Mouse (Mus musculus) embryo, embryonic 10 days (tissue): Measurements from ENCODE around the gene Lgr4.
"Not testable (repeated sequence)": the region's sequence is repeated elsewhere in the genome, so short reads cannot be mapped to it uniquely, and the experiment has no call there.

Source experiments
- DNase-seq: peaks from one replicate; pipeline ENCODE4 v3.0.0-alpha.2; 2015; ENCODE audit warnings: low spot score

The Lgr4 gene

DNA sequence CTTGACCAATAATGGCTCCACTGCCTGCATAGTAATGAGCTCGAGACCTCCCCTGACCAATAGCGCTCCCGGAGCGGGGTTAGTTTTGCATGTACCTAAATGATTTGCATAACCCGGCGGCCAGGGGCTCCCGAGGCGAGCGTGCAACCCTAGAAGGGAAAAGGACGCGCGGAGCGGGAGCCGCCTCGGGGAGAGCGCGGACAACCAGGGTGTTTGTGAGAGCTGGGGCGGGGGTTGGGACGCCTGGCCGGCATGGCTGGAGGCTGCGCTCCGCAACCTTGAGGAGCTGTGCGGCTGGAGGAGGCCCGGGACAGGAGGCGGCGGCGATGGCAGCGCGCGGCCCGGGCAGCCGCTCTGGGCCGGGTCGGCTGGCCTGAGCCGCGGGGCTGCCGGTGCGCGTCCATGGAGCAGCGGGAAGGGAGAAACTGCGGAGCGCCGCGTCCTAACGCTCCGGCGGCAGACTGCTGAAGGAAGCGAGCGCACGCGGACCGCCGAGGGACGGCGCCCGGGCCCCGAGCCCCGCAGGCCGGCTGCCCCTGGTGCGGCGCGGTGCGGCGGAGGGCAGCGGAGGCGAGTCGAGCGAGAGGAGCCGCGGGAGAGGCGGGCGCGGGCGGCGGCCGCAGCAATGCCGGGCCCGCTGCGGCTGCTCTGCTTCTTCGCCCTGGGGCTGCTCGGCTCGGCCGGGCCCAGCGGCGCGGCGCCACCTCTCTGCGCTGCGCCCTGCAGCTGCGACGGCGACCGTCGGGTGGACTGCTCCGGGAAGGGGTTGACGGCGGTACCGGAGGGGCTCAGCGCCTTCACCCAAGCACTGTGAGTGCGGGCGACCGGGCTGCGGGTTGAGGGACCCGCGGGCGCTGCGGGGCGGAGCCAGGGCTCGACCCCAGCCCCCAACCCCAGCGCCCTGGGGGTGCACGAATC lies at the start of gene Lgr4:
TSS of gene Lgr4 (plus strand) at position 152 of the 918 bp plus-strand sequence.
- DNase-seq, result peak; percentile 97

- not testable (repeated sequence) for DNase-seq
These were observed 38.0 kb upstream of the Lgr4 start for GRCm38 (mm10) chr2:109879429-109879828.

GRCm38 (mm10) chr2:109881111-109881510 lies 36.3 kb upstream of the Lgr4 start:
- no peak for DNase-seq

DNA sequence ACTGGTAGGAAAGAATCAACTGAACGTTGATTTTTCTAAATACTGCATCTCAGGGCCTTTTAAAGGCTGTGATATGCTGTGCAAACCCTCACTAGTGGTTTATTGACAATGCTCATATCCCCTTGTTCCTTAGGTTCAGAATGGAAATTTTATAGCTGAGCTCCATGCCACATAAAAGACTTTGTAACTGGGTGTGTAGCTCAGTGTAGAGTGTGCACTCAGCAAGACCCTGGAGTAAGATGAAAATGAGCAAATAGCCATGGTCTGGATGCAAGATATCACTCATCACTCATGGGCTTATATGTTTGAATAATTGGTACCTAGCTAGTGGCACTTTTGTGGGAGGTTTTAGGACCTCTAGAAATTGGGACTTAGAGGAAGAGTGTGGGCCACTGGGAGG lies 35.8 kb upstream of the Lgr4 start:
- DNase-seq, result no peak

- DNase-seq, result no peak
These were observed 33.3 kb upstream of the Lgr4 start for GRCm38 (mm10) chr2:109884106-109884505.

DNA sequence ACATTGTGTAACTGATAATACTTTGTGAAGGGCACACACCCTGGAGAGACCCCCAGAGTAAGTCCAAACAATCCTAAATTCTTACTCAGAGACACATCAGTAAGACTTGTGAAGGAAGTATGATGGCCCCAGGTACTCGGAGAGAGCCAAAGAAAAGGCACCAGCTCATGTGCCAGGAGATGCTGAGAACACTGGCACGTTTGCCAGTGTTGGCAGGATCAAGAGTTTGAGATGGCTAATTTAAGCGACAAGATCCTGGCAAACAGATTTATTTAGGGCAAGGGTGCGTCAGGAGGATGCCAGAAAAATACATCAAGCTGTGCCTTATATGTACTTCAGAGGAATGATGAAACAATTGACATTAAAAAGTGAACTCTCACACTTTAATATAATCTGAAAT lies 32.9 kb upstream of the Lgr4 start:
- no peak for DNase-seq

DNA sequence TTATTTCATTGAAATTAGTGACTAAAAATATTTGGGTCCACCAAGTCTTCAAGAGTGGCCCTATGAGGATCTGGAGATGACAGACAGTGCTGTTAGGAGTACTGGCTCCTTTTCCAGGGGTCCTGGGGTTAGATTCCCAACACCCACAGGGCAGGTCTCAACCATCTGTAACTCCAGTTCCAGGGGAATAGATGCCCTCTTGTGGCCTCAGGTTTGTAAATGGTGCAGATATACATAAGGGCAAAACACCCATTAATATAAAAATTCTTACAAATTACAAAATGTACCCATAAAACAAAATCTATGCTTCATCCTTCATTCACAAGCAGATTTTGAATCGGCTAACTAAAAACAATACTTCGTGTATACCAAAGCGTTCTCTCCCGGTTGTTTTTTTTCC lies 27.4 kb upstream of the Lgr4 start:
- DNase-seq, result no peak

GRCm38 (mm10) chr2:109890597-109890996 lies 26.9 kb upstream of the Lgr4 start, which contains the start of gene Lin7c:
Gene Lin7c, plus strand, starts transcription at chr2:109890853.
- peak; percentile 99 for DNase-seq

DNA sequence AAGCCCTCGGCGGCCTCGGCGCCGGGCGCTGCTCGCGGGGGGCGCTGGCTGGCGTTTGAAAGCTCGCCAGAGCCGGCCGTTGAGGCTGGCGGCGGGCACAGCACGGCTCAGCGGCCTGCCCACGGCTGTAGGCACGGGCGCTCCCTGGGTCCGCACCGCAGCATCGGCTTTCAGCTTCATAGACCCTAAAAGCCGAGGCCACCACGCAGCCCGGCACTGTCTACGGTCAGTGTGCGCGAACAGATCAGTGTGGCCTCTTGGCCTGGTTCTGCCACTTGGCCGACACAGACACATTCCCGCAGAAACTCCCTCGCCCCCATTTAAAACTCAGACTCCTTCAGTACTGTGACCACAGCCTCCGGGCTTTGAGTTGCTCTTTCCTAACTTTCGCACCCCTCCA lies 26.4 kb upstream of the Lgr4 start:
- DNase-seq, result peak; percentile 33

DNA sequence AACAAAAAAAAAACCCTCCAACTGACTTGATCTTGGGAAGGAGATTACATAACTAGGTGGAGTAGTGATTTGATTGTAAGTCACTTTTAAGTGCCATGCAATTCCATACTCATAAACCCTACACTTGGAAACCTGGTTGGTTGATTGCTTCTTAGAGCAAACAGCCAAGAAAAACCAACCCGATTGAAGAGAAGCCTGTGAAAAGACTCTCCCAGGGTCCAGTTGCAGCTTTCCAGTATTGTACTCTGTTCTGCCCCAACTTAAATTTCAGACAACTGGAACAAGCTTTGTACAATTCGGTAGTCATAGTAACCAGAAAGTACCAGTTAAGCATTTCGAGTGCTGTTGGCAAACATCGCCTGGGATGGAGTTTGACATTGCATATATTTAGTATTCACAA lies 26.0 kb upstream of the Lgr4 start:
- no peak for DNase-seq

GRCm38 (mm10) chr2:109896311-109896710 lies 21.1 kb upstream of the Lgr4 start:
- DNase-seq, result no peak

GRCm38 (mm10) chr2:109902869-109903268 lies 14.6 kb upstream of the Lgr4 start:
- DNase-seq, result no peak

DNA sequence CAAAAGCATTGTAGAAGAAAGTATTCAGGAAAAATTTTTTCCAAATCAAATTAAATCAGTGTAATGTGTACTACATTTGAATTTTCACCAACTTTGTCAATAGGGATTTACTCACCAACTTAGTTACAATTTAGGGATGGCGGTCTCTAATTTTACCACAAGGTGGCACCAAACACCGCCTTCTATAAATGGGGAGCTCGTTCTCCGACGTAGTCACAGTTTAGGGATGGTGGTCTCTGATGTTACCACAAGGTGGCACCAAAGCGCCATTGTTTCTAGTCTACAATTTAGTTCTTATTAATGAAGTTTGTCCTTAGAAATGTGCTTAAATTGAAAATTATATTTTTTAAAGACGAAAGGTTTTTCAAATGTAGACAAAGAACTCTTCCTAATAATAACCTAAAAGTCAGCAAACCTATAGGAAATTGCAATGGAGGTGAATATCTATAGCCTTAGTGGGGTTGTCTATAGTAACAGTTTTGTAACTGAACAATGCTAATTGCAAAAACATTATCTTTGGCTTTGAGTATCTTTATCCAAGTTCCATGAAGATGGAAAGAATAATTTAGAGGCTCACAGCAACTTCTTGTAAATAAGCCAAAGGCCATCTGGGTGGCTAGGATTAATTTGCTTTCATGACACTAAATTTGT lies 13.2 kb upstream of the Lgr4 start:
- peak; percentile 95 for DNase-seq

- DNase-seq, result no peak
These were observed 8.3 kb upstream of the Lgr4 start for GRCm38 (mm10) chr2:109909122-109909521.

GRCm38 (mm10) chr2:109912216-109912615 lies 5.2 kb upstream of the Lgr4 start:
- DNase-seq, result no peak

DNA sequence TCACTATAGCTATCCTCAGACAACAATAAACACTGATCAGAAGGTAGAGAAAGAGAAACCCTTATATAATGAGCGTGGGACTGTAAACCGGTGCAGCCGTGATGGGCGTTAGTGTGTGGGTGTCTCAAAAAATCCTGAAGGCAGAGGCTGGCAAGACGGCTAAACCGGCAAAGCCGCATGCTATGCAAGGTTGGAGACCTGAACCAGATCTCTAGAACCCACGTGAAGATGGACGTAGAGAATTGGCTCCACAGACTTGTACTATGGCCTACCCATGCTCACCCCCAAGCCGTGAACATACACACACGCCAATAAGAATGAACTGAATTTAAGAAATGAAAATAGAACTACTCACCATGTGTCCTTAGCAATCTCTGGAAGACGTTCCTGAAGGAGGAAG lies 4.7 kb upstream of the Lgr4 start:
- no peak for DNase-seq

GRCm38 (mm10) chr2:109913241-109913640 lies 4.2 kb upstream of the Lgr4 start:
- DNase-seq, result no peak

GRCm38 (mm10) chr2:109914601-109915000 lies 2.8 kb upstream of the Lgr4 start:
- no peak for DNase-seq

DNA sequence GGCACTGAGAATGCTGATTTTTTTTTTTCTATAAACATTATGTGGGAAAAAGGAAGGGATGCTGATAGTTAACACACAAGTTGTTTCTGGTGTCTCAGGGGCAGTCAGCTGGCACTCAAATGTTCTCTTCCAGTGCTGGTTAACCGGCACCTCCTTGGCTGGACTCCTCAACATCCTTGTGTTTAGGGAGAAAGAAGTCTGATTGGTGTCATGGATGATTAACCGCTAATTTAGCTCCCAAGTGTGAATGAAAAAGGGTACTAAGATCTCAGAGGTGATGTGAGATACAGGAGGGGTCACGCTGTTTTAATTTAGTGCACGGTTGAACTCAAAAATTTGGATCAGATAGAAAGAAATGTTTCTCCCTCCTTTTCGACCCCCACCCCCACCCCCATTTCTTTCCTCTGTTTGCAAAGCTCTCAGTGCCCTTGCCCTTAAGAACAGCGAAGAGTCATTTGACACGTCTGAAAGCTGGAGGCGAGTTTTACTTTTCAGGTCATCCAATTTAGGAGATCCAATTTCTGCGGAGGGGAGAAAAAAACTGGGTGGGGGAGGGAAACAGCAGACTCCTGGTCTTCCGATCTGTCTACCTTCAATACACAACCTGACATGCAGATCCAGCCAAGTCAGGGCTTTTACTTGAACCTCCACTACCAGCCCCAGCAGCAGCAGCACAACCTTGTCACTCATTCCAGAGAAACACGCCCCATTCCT lies 508 bp upstream of the Lgr4 start:
- DNase-seq, result peak; percentile 51

DNA sequence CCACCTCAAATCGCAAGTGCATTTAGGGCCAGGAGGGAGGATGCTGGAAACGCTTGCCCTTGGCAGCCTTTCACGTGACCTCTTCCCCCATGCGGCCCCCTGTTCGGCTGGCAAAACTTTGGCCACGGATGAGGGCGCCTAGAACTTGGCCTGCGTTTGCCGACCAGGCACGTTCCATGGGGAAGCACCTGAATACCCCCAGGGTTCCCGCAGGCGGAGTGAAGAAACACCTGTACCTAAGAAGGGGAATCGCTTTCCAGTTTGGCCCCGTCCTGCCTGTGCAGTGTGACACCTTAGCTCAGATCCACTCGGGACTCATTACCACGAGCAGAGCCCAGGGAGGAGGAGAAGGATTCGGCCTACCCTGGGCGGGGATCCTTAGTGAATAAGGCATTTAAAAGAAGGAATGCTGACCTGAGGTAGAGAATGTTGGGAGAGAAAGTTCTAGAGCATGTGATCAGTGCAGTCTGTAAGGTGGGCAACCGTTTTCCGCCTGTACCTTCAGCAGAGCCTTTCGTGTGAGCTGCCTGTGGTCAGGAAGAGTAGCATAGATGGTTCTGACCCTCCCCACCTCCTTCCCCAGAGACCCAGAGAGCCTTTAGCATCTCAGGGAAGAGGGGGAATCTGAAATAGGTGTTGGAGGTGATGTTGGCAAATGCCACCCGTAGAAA lies 1.3 kb downstream of the Lgr4 start:
- no peak for DNase-seq

GRCm38 (mm10) chr2:109920471-109920870 lies 3.0 kb downstream of the Lgr4 start:
- no peak for DNase-seq
